Mouse (Mus musculus) layer of hippocampus, adult 18-20 months (tissue): ENCODE results near the gene Itga11. TPM values are rescaled to one million over a fixed set of nuclear protein-coding genes. Genes with fewer than 3 reads are reported as not detected.

Experiments used
- DNase-seq, 2 experiments: peaks; one replicate each; pipeline ENCODE4 v3.0.0; 2022; ENCODE audit warnings: low spot score in 2 of 2
- total RNA-seq, 2 experiments: library from RNA; stranded (reverse); gene quantifications; 2 replicates each; pipeline ENCODE4 v1.2.3; 2021

Itga11 gene
- total RNA-seq, 2 experiments from 2014 or later: 3.2 to 4.3 TPM

GRCm38 (mm10) chr9:62679398-62679797 lies 1.8 kb downstream of the Itga11 start:
- no peak for DNase-seq

GRCm38 (mm10) chr9:62684311-62684710 lies 6.7 kb downstream of the Itga11 start:
- DNase-seq: no peak

- peak in 1 of 2 experiments; percentile 14 for DNase-seq
These were observed 12.1 kb downstream of the Itga11 start for GRCm38 (mm10) chr9:62689748-62690147.

GRCm38 (mm10) chr9:62694054-62694453 lies 16.4 kb downstream of the Itga11 start:
- DNase-seq: no peak

GRCm38 (mm10) chr9:62695210-62695609 lies 17.6 kb downstream of the Itga11 start:
- DNase-seq: no peak

- no peak for DNase-seq
These were observed 19.2 kb downstream of the Itga11 start for GRCm38 (mm10) chr9:62696799-62697198.

GRCm38 (mm10) chr9:62707267-62707666 lies 29.6 kb downstream of the Itga11 start:
- DNase-seq: no peak

GRCm38 (mm10) chr9:62707870-62708269 lies 30.2 kb downstream of the Itga11 start:
- no peak for DNase-seq

GRCm38 (mm10) chr9:62709983-62710382 lies 32.4 kb downstream of the Itga11 start:
- DNase-seq: no peak

- DNase-seq: peak in 1 of 2 experiments; percentile 38
These were observed 34.7 kb downstream of the Itga11 start for GRCm38 (mm10) chr9:62712374-62712773.

- DNase-seq: no peak
These were observed 35.4 kb downstream of the Itga11 start for GRCm38 (mm10) chr9:62713040-62713439.

GRCm38 (mm10) chr9:62714336-62714735 lies 36.7 kb downstream of the Itga11 start:
- DNase-seq: no peak

- DNase-seq: no peak
These were observed 40.4 kb downstream of the Itga11 start for GRCm38 (mm10) chr9:62717982-62718381.

GRCm38 (mm10) chr9:62721791-62722190 lies 44.2 kb downstream of the Itga11 start:
- no peak for DNase-seq

GRCm38 (mm10) chr9:62722716-62723115 lies 45.1 kb downstream of the Itga11 start:
- DNase-seq: no peak

GRCm38 (mm10) chr9:62724175-62724574 lies 46.5 kb downstream of the Itga11 start:
- DNase-seq: no peak

GRCm38 (mm10) chr9:62725247-62725646 lies 47.6 kb downstream of the Itga11 start:
- no peak for DNase-seq

GRCm38 (mm10) chr9:62726472-62726871 lies 48.8 kb downstream of the Itga11 start:
- no peak for DNase-seq

- peak in 1 of 2 experiments; percentile 57 for DNase-seq
These were observed 67.1 kb downstream of the Itga11 start for GRCm38 (mm10) chr9:62744558-62745275.

- DNase-seq: no peak
These were observed 69.0 kb downstream of the Itga11 start for GRCm38 (mm10) chr9:62746646-62747045.

GRCm38 (mm10) chr9:62749666-62750065 lies 72.0 kb downstream of the Itga11 start:
- no peak for DNase-seq

- no peak for DNase-seq
These were observed 72.8 kb downstream of the Itga11 start for GRCm38 (mm10) chr9:62750381-62750780.

GRCm38 (mm10) chr9:62758288-62758687 lies 80.7 kb downstream of the Itga11 start:
- DNase-seq: peak; percentile 76 to 85
